21 mouse cellular contexts compared by ENCODE assay signal in genomic region chr2:8825406-8825805, GRCm38 (mm10).
"Had no signal": no experiment of that assay in that cellular context is flagged by ENCODE, and none has a peak within 500 bp of the region (broad histone marks: within the 10 kb centered on the region; RNA-seq: fewer than 3 reads in every experiment).

No protein-coding gene starts in this region.

- H3K27me3 ChIP-seq: kidney, embryonic 15.5 days; limb, embryonic 12.5 days; limb, embryonic 15.5 days; lung, embryonic 15.5 days; midbrain, embryonic 12.5 days; midbrain, embryonic 15.5 days; neural tube, embryonic 12.5 days; neural tube, embryonic 15.5 days had no signal

- H3K36me3 ChIP-seq: kidney, embryonic 15.5 days; limb, embryonic 12.5 days; limb, embryonic 15.5 days; lung, embryonic 15.5 days; midbrain, embryonic 12.5 days; midbrain, embryonic 15.5 days; neural tube, embryonic 12.5 days; neural tube, embryonic 15.5 days had no signal

- H3K9me3 ChIP-seq: kidney, embryonic 15.5 days; limb, embryonic 12.5 days; limb, embryonic 15.5 days; lung, embryonic 15.5 days; midbrain, embryonic 12.5 days; midbrain, embryonic 15.5 days; neural tube, embryonic 12.5 days; neural tube, embryonic 15.5 days had no signal

- DNase-seq: kidney, adult 2 months; kidney, postnatal 14 days; kidney, postnatal 4 days; left cerebral cortex, postnatal 4 days; liver, postnatal 0 days; lung, postnatal 14 days; lung, postnatal 4 days; retina, postnatal 1 day; right cerebral cortex, postnatal 25 days; thymus, adult 18-20 months; thymus, postnatal 36 days had no signal

- H3K9ac ChIP-seq: kidney, embryonic 15.5 days; limb, embryonic 12.5 days; limb, embryonic 15.5 days; liver, embryonic 14.5 days; liver, postnatal 0 days; lung, embryonic 15.5 days; midbrain, embryonic 12.5 days; midbrain, embryonic 15.5 days; neural tube, embryonic 12.5 days; neural tube, embryonic 15.5 days had no signal

- H3K4me3 ChIP-seq: kidney, embryonic 15.5 days; limb, embryonic 12.5 days; limb, embryonic 15.5 days; lung, embryonic 15.5 days; midbrain, embryonic 12.5 days; midbrain, embryonic 15.5 days; neural tube, embryonic 12.5 days; neural tube, embryonic 15.5 days had no signal

- H3K4me1 ChIP-seq: kidney, embryonic 15.5 days; limb, embryonic 12.5 days; limb, embryonic 15.5 days; lung, embryonic 15.5 days; midbrain, embryonic 12.5 days; midbrain, embryonic 15.5 days; neural tube, embryonic 12.5 days; neural tube, embryonic 15.5 days had no signal

- H3K27ac ChIP-seq: kidney, embryonic 15.5 days; limb, embryonic 12.5 days; limb, embryonic 15.5 days; liver, embryonic 14.5 days; lung, embryonic 15.5 days; midbrain, embryonic 12.5 days; midbrain, embryonic 15.5 days; neural tube, embryonic 12.5 days; neural tube, embryonic 15.5 days had no signal

- ATAC-seq: liver, postnatal 0 days; midbrain, embryonic 15.5 days had no signal

- H3K4me2 ChIP-seq: kidney, embryonic 15.5 days; limb, embryonic 12.5 days; limb, embryonic 15.5 days; liver, embryonic 11.5 days; lung, embryonic 15.5 days; midbrain, embryonic 12.5 days; midbrain, embryonic 15.5 days; neural tube, embryonic 12.5 days; neural tube, embryonic 15.5 days had no signal
